Mouse (Mus musculus): ENCODE measurements around the gene Mylip.

DNA sequence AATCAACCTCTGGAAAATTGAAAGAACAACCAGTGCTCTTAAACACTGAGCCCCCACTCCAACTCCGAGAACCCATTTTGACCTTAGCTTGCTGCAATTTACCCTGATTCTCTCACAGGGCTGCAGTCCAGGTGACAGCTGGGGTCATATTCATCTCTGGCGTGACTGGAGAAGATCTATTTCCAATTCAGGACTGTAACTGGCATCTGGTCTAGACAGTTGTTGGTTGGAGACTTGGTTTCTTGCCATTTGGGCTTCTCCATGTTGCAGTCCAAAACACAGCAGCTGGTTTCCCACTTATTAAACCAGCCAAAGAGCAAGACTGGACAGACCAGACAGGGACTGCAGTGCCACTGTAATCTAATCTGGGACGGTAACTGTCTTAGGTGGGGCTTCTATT lies 70.6 kb downstream of the Mylip start:
- TF ChIP-seq TAL1 (IDR thresholded peaks at IDR 0.05; ENCODE audit: low read length) (no peak), GATA1 (IDR thresholded peaks at IDR 0.05; ENCODE audit: low read length) (no peak)

Data from erythroblast, embryonic 14.5 days (primary cell).